Mouse (Mus musculus): ENCODE measurements around the gene Shisa9. TPM values are rescaled to one million over a fixed set of nuclear protein-coding genes. Genes with fewer than 3 reads are reported as not detected.

The Shisa9 gene
- polyA plus RNA-seq, 2 experiments from 2014 or later, result not detected

DNA sequence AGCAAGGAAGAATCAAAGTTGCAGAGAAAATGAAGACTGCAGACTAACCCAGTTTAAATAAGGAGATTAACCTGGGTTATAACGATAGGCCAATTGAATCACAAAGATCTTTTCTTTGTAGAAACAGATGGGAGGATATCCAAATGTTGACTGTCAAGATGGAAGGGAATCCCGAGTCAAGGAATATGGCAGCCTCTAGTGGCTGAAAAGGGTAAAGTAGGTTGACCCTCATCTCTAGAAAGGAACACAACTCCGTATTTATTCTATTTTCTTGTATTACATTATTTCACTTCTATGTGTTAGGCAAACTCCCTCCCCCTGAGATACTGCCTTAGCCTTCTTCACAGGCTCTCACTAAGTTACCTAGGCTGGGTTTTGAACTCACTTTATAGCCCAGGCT lies 217.3 kb downstream of the Shisa9 start:
- no peak for ATAC-seq

DNA sequence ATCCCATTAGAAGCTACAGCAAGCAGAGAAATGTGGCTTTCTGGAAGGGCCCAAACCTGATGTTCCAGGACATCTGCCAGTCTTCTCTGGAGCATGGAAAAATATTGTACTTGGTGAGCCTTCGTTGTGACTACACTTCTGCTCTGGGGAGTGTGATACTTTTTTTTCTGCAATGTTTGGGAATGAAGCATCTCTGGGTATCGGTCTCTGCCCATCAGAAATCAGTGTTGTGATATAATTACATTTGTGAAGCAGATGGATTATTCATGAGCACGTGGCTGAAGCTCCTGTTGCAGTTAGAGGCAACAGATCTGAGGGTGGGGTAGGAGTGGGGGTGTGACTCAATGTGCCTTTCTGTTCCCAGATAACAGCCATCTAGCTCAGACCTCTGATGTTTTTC lies 218.2 kb downstream of the Shisa9 start:
- ATAC-seq, result no peak

DNA sequence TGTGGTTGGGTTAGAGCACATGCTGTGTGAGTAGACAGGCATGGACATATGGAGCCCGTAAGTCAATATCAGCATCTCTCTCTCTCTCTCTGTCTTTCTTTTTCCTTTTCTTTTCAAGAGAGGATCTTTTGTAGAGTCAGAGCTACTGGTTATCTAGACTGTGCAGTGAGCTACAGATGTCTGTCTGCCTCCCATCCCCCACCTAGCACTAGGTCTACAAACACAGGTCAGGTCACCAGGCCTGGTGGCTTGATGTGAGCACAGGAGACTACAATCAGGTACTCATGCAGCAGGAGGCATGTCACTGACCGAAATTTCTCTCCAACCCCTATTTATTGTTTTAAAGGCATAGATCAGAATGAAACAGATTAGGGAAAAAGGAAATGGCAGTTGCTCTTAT lies 219.1 kb downstream of the Shisa9 start:
- ATAC-seq, result no peak

DNA sequence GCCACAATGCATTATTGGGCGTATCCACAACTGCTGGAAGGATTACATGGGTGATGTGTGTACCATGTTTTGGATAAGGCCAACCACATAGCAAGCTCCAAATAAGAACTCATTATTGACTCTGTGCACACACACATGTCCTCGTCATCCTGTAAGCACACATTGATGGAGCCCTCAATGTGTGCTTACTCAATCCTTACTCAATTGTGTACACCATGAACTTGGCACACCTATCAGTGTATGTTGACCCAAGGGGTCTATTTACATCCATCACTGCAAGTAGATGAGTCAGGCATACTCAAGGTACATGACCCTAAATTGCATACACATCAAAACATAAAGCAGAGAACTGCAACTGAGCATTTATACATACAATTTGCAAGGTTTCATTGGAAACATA lies 220.5 kb downstream of the Shisa9 start:
- ATAC-seq, result no peak

DNA sequence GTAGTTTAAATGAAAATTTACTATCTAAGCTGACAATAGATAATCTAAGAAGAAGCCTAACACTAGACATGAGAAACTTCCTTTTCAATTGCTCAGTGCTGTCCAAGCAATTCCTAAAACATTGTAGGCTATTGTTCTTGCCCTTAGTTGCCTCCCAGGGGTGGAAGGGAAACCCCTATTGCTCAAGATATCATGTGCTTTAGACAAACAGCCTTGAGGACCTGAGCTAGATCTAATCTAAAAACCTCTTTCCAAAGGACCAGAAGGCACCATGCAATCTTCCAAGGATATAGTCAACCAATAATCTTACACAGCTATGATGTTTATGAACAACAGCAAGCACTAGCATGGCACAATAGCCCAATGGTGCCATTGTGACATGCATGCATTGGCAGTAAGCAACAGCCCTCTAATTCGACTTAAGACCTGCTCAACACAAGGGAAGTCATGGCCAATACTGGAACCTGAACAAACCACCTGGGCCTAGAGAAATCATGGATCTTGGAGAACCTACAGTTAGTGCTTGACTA lies 222.6 kb downstream of the Shisa9 start:
- no peak for ATAC-seq

DNA sequence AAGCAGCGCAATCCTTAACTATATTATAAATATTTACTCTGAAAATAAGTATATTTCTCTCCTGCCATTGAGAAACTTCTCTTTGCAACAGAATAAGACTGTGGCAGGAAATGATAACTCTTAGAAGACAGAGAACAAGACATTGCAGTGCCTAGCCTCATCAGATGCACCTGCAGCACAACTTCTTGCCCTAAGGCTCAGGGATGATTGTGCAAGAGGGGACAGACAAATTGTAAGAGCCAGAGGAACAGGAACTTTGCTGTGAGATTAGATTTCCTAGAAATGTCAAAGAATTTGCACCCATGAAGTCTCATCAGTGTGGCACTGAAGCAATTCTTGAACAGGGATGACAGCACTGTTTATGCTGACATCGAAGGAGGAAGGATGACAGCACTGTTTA lies 223.0 kb downstream of the Shisa9 start:
- no peak for ATAC-seq

DNA sequence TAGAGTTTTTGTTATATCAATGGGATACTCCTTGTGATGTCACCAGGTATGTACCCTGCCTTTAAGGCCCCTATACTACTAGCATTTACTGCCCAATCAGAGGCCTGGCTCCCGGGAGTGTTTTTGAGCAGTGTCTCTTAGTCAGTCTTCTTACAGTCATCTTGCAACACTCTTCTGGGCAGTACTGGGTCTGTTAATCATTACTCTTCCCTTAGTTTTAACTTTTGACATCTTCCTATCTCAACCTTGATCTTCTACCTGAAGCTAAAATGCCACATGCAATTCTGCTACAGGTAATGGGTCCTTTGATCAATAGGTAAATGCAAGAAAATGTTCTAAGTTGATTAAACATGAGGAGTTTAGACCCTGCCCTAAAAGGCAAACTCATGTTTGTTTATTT lies 225.4 kb downstream of the Shisa9 start:
- no peak for ATAC-seq

DNA sequence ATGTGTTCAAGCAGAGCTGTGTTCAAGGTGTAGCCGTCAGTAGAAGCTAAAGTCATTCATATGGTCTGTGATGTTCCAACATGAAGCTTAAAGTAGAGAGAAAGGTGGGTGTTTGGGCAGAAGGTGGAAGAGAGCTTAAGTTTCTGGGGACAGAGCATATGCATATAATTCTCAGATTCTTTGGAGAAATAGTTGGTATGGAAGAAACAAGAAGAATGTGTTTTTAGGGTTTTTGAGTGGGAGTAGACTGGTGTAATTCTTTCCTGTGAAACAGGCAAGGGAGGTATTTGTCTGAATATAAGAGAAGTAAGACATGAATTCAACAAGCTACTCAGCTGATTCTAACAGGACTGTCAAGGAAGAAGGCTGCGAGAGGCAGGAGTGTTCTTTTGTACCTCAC lies 225.9 kb downstream of the Shisa9 start:
- no peak for ATAC-seq

DNA sequence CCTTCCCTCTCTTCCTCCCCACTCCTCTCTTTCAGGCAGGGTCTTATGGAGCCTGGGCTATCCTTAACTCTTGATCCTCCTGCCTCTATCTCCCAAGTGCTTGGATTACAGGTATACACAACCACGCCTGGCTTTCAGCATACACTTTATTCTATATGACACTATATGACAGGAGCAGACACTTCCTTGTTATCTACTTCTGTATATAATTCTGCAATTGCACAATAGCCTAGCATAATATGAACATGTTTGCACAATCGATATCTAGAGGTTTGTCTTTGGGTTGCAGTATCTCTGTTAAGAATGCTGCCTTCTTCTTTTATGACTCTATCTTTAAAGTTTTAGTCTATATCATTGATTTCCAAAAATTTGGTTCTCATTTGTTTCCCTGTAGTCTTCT lies 230.1 kb downstream of the Shisa9 start:
- ATAC-seq, result no peak

DNA sequence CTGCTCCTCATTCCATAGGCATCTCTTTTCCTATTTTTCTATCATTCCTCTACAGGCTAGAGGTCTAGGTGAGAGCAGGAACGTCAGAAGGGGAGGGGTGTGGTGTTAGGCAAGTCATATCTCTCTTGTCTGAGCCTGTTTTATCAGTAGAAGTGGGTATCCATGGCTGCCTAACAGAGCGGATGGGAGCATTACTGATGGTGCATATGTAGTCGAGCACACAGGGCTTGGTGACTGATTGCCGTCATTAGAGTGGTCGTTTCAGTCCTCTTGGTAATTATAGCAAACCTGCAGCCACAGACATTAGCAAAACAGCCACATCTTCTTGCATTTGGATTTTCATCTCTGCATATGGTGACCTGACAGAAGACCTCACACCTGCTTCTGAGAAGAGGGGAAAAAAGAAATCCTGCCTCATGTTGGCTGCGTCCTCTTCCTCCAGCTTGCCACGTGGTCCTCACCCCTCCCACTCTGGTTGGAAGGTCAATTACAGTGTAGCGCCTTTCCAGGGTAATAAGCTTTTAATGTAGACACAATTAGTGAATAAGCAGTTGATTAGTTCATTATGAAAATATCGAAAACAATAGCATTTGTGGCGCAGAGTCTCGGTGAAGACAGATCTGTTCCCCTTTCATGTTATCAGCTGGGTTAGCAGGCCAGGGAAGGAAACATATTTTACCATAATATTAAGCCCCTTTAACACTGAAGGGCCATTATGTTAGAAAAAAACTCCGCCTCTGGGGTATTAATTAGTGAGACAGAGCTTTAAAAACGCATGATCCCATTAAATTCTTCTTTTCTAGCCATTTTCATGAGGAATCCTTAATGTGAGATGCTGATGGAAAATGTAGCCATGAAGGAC lies 233.6 kb downstream of the Shisa9 start:
- ATAC-seq, result no peak

DNA sequence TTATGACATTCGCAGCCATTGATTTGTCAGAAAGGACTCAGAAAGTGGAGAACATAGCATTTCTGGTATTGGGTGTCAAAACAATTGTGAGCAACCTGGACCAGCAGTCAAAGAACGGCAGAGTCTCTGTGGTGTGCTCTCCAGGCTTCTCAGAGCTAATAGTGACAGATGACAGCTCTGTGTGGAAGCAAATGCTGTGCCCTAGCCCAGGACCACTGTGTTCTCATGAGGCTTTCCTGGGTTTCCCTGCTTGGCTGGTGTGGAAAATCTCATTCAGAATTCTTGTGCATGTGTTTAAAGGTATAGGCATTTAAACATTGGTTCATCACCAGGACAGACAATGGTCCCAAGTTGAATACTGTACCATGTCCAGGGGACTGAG lies 234.2 kb downstream of the Shisa9 start:
- no peak for ATAC-seq

DNA sequence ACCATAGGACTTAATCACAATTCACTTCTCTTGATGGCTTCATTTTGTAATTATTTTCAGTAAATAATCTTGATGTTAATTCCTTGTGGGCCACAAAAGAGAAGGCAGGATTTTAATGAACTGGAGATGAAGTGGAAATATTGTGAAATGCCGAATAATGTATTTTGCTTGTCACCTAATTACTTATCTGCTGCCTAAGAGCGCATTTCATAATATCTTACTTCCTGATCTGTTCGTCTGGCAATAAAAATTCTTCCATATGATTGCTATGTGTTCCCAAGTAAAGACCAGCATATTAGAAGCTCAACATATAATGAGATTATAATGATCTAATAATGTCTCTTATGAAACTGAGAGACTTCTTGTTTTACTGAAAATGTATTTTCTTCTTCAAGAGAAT lies 235.9 kb downstream of the Shisa9 start:
- no peak for ATAC-seq

DNA sequence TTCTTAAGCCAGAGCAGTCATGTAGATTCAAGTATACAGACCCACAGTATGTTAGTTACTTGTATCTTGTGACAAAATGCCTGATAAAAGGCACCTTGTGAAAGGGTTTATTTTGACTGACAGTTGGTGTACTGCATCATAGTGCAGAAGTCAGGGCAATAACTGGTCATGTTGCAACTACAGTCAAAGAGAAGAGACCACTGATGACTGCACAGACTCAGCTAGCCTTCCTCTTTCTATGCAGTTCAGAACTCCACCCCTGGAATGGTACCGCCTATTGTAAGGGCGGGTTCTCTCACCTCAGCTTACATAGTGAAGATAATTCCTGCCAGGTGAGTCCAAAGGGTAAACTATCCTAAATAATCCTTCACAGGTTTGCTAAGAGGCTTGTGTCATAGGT lies 239.6 kb downstream of the Shisa9 start:
- no peak for ATAC-seq

DNA sequence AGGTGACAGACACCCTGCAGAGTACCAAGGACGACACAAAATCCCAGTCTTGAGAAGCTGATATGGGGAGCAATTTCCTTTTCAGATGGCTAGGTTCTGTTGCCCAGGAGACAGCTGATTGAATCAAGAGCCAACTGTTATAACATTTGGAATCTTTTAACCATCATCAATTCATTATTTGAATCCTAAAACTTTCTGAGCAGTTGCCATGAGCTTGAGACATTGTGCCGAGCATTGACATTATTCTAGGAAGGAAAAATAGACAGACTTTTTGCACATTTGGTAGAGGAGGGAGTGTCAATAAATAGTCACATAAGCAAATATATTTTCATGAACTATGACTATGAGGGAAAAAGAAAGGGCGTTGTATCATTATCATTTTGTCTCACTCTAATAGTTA lies 243.0 kb downstream of the Shisa9 start:
- ATAC-seq, result no peak

DNA sequence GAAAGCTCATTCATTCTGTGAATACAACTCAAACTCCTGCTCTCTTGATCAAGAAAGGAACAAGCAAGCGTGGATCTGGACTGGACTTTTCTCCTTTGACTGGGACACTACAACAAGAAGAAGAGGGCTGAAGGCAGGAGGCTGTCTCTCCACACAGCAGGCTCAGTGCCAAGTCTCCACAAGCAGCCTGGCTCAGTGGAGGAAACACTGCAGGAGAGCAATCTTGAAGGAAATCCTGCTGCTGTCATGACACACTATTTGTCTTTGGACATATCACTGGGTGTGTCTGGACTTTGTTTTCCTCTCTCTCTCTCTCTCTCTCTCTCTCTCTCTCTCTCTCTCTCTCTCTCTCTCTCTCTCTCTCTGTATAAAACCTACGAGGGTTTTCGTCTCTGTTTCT lies 249.4 kb downstream of the Shisa9 start:
- no peak for ATAC-seq

DNA sequence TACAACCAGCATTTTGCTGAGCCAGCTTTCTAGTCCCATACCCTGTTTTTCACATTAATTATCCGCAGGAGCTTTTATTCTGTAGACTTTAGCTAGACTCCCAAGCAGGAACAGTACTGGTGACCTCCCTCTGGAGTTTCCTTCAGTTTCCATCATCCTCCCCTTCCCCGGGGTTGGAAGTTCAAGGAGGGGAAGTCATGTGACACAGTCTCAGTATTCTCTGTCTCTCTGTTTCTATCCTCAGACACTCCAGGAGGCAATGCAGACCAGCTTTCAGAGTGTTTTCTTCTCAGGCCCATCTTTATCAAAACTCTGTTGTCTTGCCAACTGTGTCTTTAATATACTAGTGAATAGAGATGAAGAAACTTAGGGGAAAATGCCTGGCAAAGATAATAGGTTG lies 250.4 kb downstream of the Shisa9 start:
- no peak for ATAC-seq

DNA sequence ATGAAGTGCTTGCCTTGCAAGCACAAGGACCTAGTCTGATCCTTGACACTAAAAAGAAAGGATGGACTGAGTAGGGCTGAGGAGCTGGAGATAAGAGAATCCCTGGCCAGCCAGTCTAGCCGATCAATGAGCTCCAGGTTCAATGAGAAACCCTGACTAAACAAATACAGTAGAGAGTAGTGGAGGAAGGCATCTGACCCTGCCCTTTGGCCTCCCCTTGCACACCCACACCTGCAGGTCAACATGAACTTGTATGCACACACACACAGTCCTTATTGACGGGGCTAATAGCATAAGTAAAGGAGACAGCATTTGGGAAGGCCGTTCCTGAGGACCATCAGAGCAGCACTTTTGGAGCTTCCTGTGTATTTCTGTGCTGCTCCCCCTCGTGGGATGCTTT lies 254.7 kb downstream of the Shisa9 start:
- no peak for ATAC-seq

DNA sequence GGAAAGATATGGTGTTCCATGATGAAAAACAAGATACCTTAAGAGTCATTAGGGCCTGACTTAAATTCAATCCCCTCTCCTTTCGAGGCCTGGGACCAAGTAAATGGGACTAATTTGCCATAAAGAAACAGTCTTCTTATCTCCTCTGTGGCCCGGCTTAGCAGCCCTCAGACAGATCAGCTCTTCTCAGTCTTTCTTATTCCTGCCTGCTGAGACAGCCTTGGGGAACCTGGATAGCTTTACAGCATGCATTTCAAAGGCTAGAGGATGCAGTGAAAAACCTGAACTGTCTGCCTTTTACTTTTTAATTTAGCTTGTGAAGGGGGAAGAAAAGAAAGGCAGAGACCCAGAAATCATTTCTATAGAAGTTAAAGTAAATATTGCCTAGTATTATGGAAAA lies 275.4 kb downstream of the Shisa9 start:
- no peak for ATAC-seq

DNA sequence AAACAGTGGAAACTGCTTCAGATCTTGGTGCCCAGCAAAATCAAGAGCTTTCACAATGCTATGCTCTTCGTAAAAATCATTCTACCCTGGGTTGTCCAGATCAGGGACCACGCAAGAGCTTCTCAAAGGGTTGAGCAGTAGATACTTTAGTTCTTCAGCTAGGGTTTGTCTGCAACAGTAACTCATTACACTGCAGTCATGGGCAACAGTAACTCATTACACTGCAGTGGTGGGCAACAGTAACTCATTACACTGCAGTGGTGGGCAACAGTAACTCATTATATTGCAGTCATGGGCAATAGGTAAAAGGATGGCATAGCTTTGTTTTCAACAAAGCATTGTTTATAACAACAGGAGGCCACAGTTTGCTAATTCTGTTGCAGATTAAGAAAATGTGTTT lies 281.9 kb downstream of the Shisa9 start:
- ATAC-seq, result no peak

DNA sequence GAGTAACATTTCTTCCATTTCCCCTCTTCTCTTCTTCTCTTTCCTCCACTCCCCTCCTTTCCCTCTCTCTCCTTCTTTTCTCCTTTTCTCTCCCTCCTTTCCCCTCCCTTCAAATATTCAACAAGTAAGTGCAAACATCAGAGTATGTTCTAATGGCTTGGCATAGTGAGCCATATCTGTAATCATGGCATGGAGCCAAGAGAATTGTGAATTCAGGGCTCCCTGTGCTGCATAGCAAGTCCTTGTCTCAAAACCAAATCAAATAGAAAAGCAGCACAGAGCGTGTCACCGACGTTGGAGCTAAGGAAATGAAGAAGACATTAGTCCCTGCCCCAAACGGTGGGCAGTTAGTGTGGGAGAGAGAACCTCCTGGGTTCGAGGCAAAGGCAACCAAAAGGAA lies 316.6 kb downstream of the Shisa9 start:
- ATAC-seq, result no peak

DNA sequence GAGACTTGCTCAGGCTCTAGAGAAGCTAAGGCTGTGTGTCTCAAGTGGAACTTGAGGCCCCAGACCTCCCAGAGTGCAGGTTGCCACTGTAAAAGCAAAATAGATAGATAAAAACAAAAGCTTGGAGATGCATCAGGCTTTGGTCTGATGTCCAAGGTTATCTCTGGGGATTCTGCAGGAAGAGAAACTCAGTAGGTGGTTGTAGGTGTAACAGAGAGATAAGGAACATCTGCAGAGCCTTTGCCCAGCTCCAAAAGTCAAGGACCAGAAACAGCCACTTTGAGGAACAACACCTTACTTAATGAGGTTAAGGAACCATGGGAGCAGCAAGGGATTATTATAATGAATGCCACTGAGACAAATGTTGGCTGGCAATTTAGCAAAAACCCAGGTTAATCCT lies 319.5 kb downstream of the Shisa9 start:
- ATAC-seq, result no peak

DNA sequence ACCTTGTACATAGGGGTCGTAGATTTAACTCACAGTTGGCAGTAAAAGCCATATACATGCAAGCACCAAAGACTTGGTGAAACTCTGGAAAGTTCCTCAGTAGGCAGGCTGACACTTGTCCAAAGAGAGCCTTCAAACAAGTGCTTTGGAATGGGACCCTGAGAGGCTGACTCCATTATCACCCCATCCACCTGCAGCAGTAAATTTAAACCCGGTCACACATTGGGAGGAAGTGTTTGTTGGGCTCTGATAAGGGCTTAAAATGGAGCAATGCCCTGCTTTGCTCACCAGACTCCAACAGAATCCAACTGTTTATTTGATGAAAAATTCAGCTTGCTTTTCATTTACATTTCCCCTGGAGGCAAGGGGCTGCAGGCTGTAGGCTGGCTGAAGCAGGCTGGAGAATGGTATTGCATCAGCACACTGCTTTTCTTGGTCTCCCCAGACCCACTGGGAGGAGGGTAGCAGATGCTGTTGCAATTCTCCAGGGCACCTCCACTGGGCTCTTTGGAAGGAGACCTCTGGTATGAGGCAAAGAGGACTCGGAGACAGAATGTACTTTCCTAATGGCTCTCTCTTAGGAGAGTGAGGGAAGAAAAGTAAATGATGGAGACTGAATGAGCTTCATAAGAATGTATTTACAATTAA lies 323.5 kb downstream of the Shisa9 start:
- ATAC-seq, result no peak

DNA sequence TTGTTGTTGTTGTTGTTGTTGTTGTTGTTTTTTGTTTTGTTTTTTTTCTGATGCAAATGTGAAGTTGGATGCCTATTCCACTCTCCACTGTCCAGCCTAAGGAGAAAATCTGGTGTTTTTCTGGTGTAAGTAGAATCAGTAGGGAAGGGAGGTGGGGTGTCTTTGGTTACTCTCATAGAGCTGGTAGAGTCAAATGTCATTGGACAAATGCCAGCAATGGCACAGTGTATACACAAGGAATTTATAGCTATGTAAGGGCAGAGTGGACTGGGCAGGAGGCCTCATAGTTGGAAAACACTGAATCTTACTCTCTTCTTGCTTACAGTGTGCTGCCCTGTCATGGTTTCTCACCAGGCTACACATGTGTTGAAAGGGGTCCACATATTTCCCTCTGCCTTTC lies 325.9 kb downstream of the Shisa9 start:
- no peak for ATAC-seq

DNA sequence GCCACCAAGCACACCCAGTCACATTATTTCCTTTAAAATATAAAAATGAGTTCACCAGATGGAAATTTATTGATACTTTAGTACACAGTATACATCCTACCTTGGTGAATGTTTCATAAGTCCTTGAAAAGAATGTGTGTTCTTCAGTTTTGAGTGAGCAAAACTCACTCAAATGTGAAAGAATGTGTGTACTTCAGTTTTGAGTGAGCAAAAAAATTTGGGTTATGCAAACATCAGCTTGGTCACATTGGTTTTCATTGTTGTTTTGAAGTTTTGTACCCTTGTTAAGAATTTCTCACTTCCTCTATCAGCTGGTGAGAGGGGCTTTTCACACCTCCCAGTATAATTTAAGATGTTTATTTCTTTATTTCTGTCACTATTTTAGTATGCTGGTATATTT lies 331.7 kb downstream of the Shisa9 start:
- ATAC-seq, result no peak
